Mouse (Mus musculus) liver, embryonic 14.5 days (tissue): ENCODE data around the gene Pecr.

Experiments
- CTCF ChIP-seq: IDR thresholded peaks from 2 replicates; pipeline ENCODE4 v1.5.1; 2016; ENCODE audit warnings: antibody characterized with exemption, low read depth, control low read depth
- EP300 ChIP-seq: IDR thresholded peaks from 2 replicates; pipeline ENCODE4 v1.6.1; 2016; ENCODE audit warnings: antibody characterized with exemption, low read depth

DNA sequence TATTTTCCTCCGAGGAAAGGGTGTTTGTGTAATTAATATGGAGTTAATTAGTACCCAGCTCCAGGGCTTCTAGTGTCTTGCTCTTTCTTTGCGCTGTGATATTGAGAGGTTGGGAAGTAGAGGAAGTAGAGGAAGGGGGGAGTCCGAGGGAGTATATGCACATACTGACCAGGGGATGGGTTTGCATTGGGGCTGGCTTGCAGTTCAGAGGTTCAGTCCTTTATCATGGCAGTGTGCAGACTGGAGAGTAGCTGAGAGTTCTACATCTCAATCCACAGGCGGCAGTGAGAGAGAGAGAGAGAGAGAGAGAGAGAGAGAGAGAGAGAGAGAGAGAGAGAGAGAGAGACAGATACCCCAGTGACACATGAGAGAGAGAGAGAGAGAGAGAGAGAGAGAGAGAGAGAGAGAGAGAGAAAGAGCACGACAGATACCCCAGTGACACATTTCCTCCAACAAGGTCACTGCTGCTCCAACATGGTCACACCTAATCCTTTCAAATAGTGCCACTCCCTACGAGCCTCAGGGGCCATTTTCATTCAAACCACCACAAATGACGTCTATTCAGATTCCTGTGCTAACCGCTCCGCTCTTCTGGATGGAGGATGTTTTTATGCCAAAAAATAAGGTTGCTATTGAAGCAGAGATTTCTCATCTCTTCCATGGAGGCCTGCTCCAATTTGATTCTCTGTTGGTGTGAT lies 28.7 kb upstream of the Pecr start:
- no peak for TF ChIP-seq EP300
- TF ChIP-seq CTCF = no peak
